Mouse (Mus musculus): ENCODE measurements around the gene Entpd8. TPM values are rescaled to one million over a fixed set of nuclear protein-coding genes. Genes with fewer than 3 reads are reported as not detected.

Gene Entpd8
- total RNA-seq, 2 experiments from 2014 or later: 2.0 to 5.4 TPM

Small RNA genes lying within 50 kb of the gene (microRNA-seq; reads per million reads assigned to microRNA genes)
- gene Gm24328 (not detected), gene Mir7664 (not detected)

Other genes with a start within 250 kb of the Entpd8 start
- 10 to 100 TPM; 83.9 to 89.0 TPM for gene Ehmt1, start 160.7 kb upstream of the Entpd8 start, total RNA-seq (2021)
- gene Arrdc1, start 145.1 kb upstream of the Entpd8 start, total RNA-seq (2021): 10 to 100 TPM; 30.3 to 38.3 TPM
- gene Zmynd19, start 130.5 kb upstream of the Entpd8 start, total RNA-seq (2021): 10 to 100 TPM; 28.5 to 28.9 TPM
- gene Dph7, start 117.9 kb upstream of the Entpd8 start, total RNA-seq (2021): 10 to 100 TPM; 20.3 to 21.3 TPM
- 10 to 100 TPM; 82.1 to 96.4 TPM for gene Mrpl41, start 105.2 kb upstream of the Entpd8 start, total RNA-seq (2021)
- 10 to 100 TPM; 50.8 to 54.4 TPM for gene Pnpla7, start 104.3 kb upstream of the Entpd8 start, total RNA-seq (2021)
- 10 to 100 TPM; 78.9 to 80.1 TPM for gene Nsmf, start 25.9 kb upstream of the Entpd8 start, total RNA-seq (2021)
- under 1 TPM in 1 of 2 experiments, not detected in 1; 0.59 TPM for gene Noxa1, start 14.8 kb downstream of the Entpd8 start, total RNA-seq (2021)
- 10 to 100 TPM; 10.2 to 18.4 TPM for gene Nrarp, start 100.5 kb downstream of the Entpd8 start, total RNA-seq (2021)
- 10 to 100 TPM; 23.1 to 24.3 TPM for gene Tor4a, start 116.6 kb downstream of the Entpd8 start, total RNA-seq (2021)
- 10 to 100 TPM; 64.8 to 65.8 TPM for gene Nelfb, start 131.2 kb downstream of the Entpd8 start, total RNA-seq (2021)
- gene Stpg3, start 134.3 kb downstream of the Entpd8 start, total RNA-seq (2021): not detected
- gene Fam166a, start 138.4 kb downstream of the Entpd8 start, total RNA-seq (2021): under 1 TPM; 0.45 to 0.68 TPM
- gene Tubb4b, start 144.4 kb downstream of the Entpd8 start, total RNA-seq (2021): 100 to 1,000 TPM; 235 to 257 TPM
- gene Slc34a3, start 154.1 kb downstream of the Entpd8 start, total RNA-seq (2021): under 1 TPM in 1 of 2 experiments, not detected in 1; 0.95 TPM
- not detected for gene Rnf224, start 156.5 kb downstream of the Entpd8 start, total RNA-seq (2021)
- 10 to 100 TPM; 14.3 to 18.7 TPM for gene Rnf208, start 162.0 kb downstream of the Entpd8 start, total RNA-seq (2021)
- not detected for gene Cysrt1, start 162.1 kb downstream of the Entpd8 start, total RNA-seq (2021)
- gene AL732309.1, start 166.6 kb downstream of the Entpd8 start, total RNA-seq (2021): 1 to 10 TPM; 4.4 to 5.9 TPM
- 10 to 100 TPM; 28.9 to 38.5 TPM for gene Tmem203, start 175.1 kb downstream of the Entpd8 start, total RNA-seq (2021)
- gene Tprn, start 182.3 kb downstream of the Entpd8 start, total RNA-seq (2021): 10 to 100 TPM; 15.5 to 18.7 TPM
- gene Ssna1, start 192.1 kb downstream of the Entpd8 start, total RNA-seq (2021): 10 to 100 TPM; 56.0 to 56.8 TPM
- 100 to 1,000 TPM; 110 to 115 TPM for gene Anapc2, start 192.2 kb downstream of the Entpd8 start, total RNA-seq (2021)
- not detected for gene Tmem210, start 207.8 kb downstream of the Entpd8 start, total RNA-seq (2021)
- gene Lrrc26, start 209.6 kb downstream of the Entpd8 start, total RNA-seq (2021): not detected
- gene Grin1, start 238.9 kb downstream of the Entpd8 start, total RNA-seq (2021): 10 to 100 TPM; 15.0 to 15.2 TPM

Data from adrenal gland, postnatal 4 days (tissue).